Mouse (Mus musculus): ENCODE results near the gene Ctsk.

DNA sequence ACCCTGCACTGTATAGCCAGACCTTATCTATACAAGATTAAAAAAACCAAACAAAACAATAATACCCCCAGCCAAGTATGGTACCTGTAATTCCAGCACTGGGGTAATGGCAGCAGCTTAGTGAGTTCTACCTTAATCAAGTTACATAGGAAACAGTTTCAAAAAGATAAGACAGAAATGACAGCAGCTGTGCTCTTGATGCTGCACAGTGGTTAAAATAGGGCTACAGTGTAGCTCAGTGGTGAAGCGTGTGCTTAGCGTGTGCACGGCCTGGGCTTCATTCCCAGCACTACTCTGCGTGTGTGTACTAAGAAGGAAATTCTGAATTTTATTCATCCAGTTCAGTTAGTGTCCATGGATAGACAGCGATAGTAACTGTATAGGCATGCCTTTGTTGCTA lies 42.7 kb upstream of the Ctsk start:
- TF ChIP-seq CTCF (IDR thresholded peaks at IDR 0.05; ENCODE audit: control insufficient read depth, insufficient read depth, insufficient replicate concordance, low read depth, low read length) (no peak), POLR2A (IDR thresholded peaks at IDR 0.05; ENCODE audit: control insufficient read depth, low read depth, low read length) (no peak)
